17 mouse cellular contexts compared by ENCODE assay signal in the genomic region with DNA sequence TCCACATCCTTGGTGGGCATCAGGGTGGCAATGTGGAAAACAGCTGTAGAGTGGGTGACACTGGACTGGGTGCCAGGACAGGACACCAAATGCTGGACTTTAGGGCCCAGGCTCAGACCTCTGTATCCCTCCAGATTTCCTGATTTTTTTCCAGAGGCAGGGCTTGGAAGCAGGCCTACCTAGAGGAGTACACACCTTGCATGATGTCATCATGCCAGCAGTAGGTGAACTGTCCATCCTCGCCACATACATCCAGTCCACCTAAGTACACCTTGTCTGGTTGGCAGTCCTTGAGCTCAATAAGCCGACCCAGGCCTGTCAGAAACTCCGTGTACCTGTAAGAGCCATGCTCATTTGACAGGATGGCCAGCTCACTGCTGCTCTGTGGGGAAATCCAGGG.
"Had no signal": no experiment of that assay in that cellular context is flagged by ENCODE, and none has a peak within 500 bp of the region (broad histone marks: within the 10 kb centered on the region; RNA-seq: fewer than 3 reads in every experiment).

No protein-coding gene starts in this region.

- H3K9ac ChIP-seq: lung, embryonic 14.5 days; midbrain, embryonic 12.5 days; neural tube, embryonic 13.5 days; neural tube, embryonic 15.5 days had no signal

- H3K27ac ChIP-seq: midbrain, embryonic 10.5 days; midbrain, embryonic 12.5 days; neural tube, embryonic 13.5 days; neural tube, embryonic 15.5 days had no signal

- H3K4me3 ChIP-seq: midbrain, embryonic 10.5 days; midbrain, embryonic 12.5 days; myocyte; neural tube, embryonic 13.5 days; neural tube, embryonic 15.5 days had no signal

- H3K27me3 ChIP-seq: midbrain, embryonic 12.5 days; neural tube, embryonic 13.5 days; neural tube, embryonic 15.5 days had no signal

- DNase-seq: lung, embryonic 14.5 days; lung, postnatal 10 days; lung, postnatal 4 days; midbrain, embryonic 14.5 days; retina, postnatal 1 day; right cerebral cortex, adult 18-20 months; right cerebral cortex, postnatal 25 days; right cerebral cortex, postnatal 4 days; spleen, adult 18-20 months; thymus, adult 18-20 months; thymus, postnatal 14 days; thymus, postnatal 36 days had no signal

- H3K4me1 ChIP-seq: midbrain, embryonic 10.5 days; midbrain, embryonic 12.5 days; neural tube, embryonic 13.5 days; neural tube, embryonic 15.5 days had no signal
